Mouse (Mus musculus) adrenal gland, postnatal 14 days (tissue): ENCODE results near the gene Ano10. TPM values are rescaled to one million over a fixed set of nuclear protein-coding genes. Genes with fewer than 3 reads are reported as not detected.
A peak's percentile ranks its signal among the peaks of the same experiment; 100 is the strongest.

Experiments
- DNase-seq: peaks from one replicate; pipeline ENCODE4 v3.0.0; 2021; ENCODE audit warnings: mixed read lengths
- total RNA-seq: library from RNA; stranded (reverse); gene quantifications from 2 replicates; pipeline ENCODE4 v1.2.3, GENCODE M21; 2021

Gene Ano10
- total RNA-seq, 1 experiment from 2014 or later = 49.5 TPM

- DNase-seq = no peak
Observed at GRCm38 (mm10) chr9:122293865-122294241, 370 bp downstream of the Ano10 start.

- peak; percentile 56 for DNase-seq
Observed at GRCm38 (mm10) chr9:122290192-122290591, 4.0 kb downstream of the Ano10 start.

- no peak for DNase-seq
Observed at GRCm38 (mm10) chr9:122288416-122288815, 5.8 kb downstream of the Ano10 start.

GRCm38 (mm10) chr9:122287526-122287925, 6.7 kb downstream of the Ano10 start:
- DNase-seq = no peak

- DNase-seq = peak; percentile 19
Observed at GRCm38 (mm10) chr9:122285833-122286310, 8.4 kb downstream of the Ano10 start.

GRCm38 (mm10) chr9:122285146-122285832, 8.9 kb downstream of the Ano10 start:
- no peak for DNase-seq

GRCm38 (mm10) chr9:122284696-122285095, 9.5 kb downstream of the Ano10 start:
- DNase-seq = no peak

GRCm38 (mm10) chr9:122281004-122281403, 13.2 kb downstream of the Ano10 start:
- no peak for DNase-seq

- no peak for DNase-seq
Observed at GRCm38 (mm10) chr9:122276665-122277064, 17.6 kb downstream of the Ano10 start.

GRCm38 (mm10) chr9:122276134-122276533, 18.1 kb downstream of the Ano10 start:
- no peak for DNase-seq

- no peak for DNase-seq
Observed at GRCm38 (mm10) chr9:122274346-122274745, 19.9 kb downstream of the Ano10 start.

- no peak for DNase-seq
Observed at GRCm38 (mm10) chr9:122273879-122274278, 20.3 kb downstream of the Ano10 start.

GRCm38 (mm10) chr9:122271866-122272265, 22.4 kb downstream of the Ano10 start:
- DNase-seq = no peak

GRCm38 (mm10) chr9:122271318-122271717, 22.9 kb downstream of the Ano10 start:
- no peak for DNase-seq

GRCm38 (mm10) chr9:122270913-122271312, 23.3 kb downstream of the Ano10 start:
- DNase-seq = no peak

- no peak for DNase-seq
Observed at GRCm38 (mm10) chr9:122269256-122270041, 24.8 kb downstream of the Ano10 start.

GRCm38 (mm10) chr9:122265526-122266210, 28.6 kb downstream of the Ano10 start:
- peak; percentile 60 for DNase-seq

GRCm38 (mm10) chr9:122263140-122263539, 31.1 kb downstream of the Ano10 start:
- DNase-seq = peak; percentile 55

- peak; percentile 60 for DNase-seq
Observed at GRCm38 (mm10) chr9:122254386-122254785, 39.8 kb downstream of the Ano10 start.

GRCm38 (mm10) chr9:122252113-122252512, 42.1 kb downstream of the Ano10 start:
- DNase-seq = peak; percentile 25

GRCm38 (mm10) chr9:122248168-122248567, 46.1 kb downstream of the Ano10 start:
- peak; percentile 60 for DNase-seq

GRCm38 (mm10) chr9:122247430-122248027, 46.7 kb downstream of the Ano10 start:
- peak; percentile 82 for DNase-seq
